Mouse (Mus musculus) monocyte, adult 59 days (primary cell): ENCODE measurements around the gene Fam69a. TPM values are rescaled to one million over a fixed set of nuclear protein-coding genes. Genes with fewer than 3 reads are reported as not detected.

Experiments used
- total RNA-seq, 2 experiments: library from RNA; stranded (reverse); gene quantifications; one replicate each; pipeline ENCODE4 v1.2.4; 2023

Fam69a gene
- total RNA-seq: 10 to 100 TPM; 59.1 to 66.3 TPM

GRCm38 (mm10) chr5:107986967-107987834, at the start of gene Fam69a:
Gene Fam69a (minus strand): TSS chr5:107987085.

DNA sequence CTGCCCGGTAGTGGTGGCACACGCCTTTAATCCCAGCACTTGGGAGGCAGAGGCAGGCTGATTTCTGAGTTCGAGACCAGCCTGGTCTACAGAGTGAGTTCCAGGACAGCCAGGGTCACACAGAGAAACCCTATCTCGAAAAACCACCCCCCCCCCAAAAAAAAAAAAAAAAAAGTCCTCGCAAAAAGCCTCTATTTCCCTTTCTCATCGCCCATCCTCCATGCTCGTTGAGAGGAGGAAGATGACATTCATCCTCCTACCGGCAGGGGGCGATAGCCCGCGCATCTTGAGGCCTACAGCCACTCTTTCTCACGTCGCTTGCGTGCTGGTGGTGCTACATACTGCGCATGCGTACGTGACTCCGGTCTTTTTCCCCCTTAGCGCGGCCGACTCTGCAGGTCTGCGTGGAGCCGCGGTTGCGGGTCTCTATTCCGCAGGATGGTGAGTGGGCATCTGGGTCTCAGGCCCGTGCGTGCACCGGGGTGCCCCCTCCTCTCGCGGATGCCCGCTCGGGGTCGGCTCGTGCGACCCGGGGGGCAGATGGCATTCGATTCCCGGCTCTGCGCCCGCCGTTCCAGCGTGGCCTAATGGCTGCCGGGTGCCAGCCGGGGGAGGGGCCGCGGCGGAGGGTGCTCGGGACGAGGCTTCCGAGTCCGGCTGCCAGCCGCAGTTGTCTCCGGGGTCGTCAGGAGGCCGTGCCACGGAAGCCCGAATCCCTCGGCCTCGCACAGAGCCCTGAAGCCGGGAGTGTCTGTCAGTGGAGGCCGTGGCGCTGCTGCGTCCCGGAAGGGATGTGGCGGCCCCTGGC, 86.5 kb downstream of the Fam69a start, which contains the start of gene Rpl5:
Gene Rpl5 (plus strand): TSS at position 297 of the 808 bp plus-strand sequence.

GRCm38 (mm10) chr5:107874561-107875260, 112.2 kb downstream of the Fam69a start, which contains the start of gene Evi5:
Gene Evi5 (minus strand): TSS chr5:107875107.

Other genes with a start within 250 kb of the Fam69a start
- not detected for gene Ube2d2b, start 157.0 kb downstream of the Fam69a start, total RNA-seq
- gene Evi5, start 112.0 kb downstream of the Fam69a start, total RNA-seq: 10 to 100 TPM; 56.7 to 63.1 TPM
- 10 to 100 TPM; 52.9 to 63.1 TPM for gene Rpl5, start 86.6 kb downstream of the Fam69a start, total RNA-seq
- 10 to 100 TPM; 33.1 to 36.8 TPM for gene Mtf2, start 78.6 kb upstream of the Fam69a start, total RNA-seq
- gene Tmed5, start 145.5 kb upstream of the Fam69a start, total RNA-seq: 100 to 1,000 TPM; 105 to 116 TPM
- gene Ccdc18, start 145.8 kb upstream of the Fam69a start, total RNA-seq: under 1 TPM; 0.39 to 0.86 TPM